Mouse (Mus musculus) MEL (cell line): ENCODE data around the gene Vax2. TPM values are rescaled to one million over a fixed set of nuclear protein-coding genes. Genes with fewer than 3 reads are reported as not detected.

Experiments used
- DNase-seq: peaks from one replicate; pipeline ENCODE4 v3.0.0; 2011; ENCODE audit warnings: low read depth, low spot score
- H3K27ac ChIP-seq: 2 replicates; pipeline ENCODE4 v1.5.1; 2012; ENCODE audit warnings: low read depth, mild to moderate bottlenecking, control low read depth, low read length, moderate library complexity; ENCODE audit not compliant: control insufficient read depth
- H3K27me3 ChIP-seq, 2 experiments: fragments of 150-350 bp in 1 of 2; sonication (generic) in 1 of 2; 2 replicates each; pipeline ENCODE4 v1.6.1; 2012; ENCODE audit warnings: low read length in 2 of 2, mild to moderate bottlenecking in 2 of 2, improper control_type of control experiment in 1 of 2, moderate library complexity in 1 of 2; ENCODE audit not compliant: insufficient read depth in 2 of 2, control insufficient read depth in 1 of 2
- H3K36me3 ChIP-seq, 2 experiments: 2 replicates each; pipeline ENCODE4 v1.6.1; 2012 to 2014; ENCODE audit warnings: low read length in 2 of 2, improper control_type of control experiment in 1 of 2, inconsistent platforms in 1 of 2, mild to moderate bottlenecking in 1 of 2; ENCODE audit not compliant: insufficient read depth in 2 of 2, control insufficient read depth in 1 of 2
- H3K4me1 ChIP-seq, 2 experiments: fragments of 150-350 bp in 1 of 2; sonication (generic) in 1 of 2; 2 replicates each; pipeline ENCODE4 v1.6.1; 2012; ENCODE audit warnings: low read length in 2 of 2, improper control_type of control experiment in 1 of 2, mild to moderate bottlenecking in 1 of 2; ENCODE audit not compliant: insufficient read depth in 2 of 2, control insufficient read depth in 1 of 2
- H3K4me3 ChIP-seq, 2 experiments: fragments of 150-350 bp in 1 of 2; sonication (generic) in 1 of 2; 2 replicates each; pipeline ENCODE4 v1.5.1; 2012; ENCODE audit warnings: low read depth in 2 of 2, low read length in 2 of 2, mild to moderate bottlenecking in 2 of 2, moderate library complexity in 2 of 2, control low read depth in 1 of 2, improper control_type of control experiment in 1 of 2; ENCODE audit not compliant: control insufficient read depth in 1 of 2, insufficient read depth in 1 of 2
- H3K79me2 ChIP-seq: 2 replicates; pipeline ENCODE4 v1.6.1; 2012; ENCODE audit warnings: mild to moderate bottlenecking, low read length, moderate library complexity; ENCODE audit not compliant: control insufficient read depth, poor library complexity, insufficient read depth
- H3K9ac ChIP-seq: 2 replicates; pipeline ENCODE4 v1.6.1; 2012; ENCODE audit warnings: low read depth, mild to moderate bottlenecking, control low read depth, low read length, moderate library complexity; ENCODE audit not compliant: control insufficient read depth, poor library complexity, severe bottlenecking
- H3K9me3 ChIP-seq: fragments of 150-350 bp; sonication (generic); replicated peaks from 2 replicates; pipeline ENCODE4 v1.6.1; 2012; ENCODE audit warnings: mild to moderate bottlenecking, low read length, improper control_type of control experiment, moderate library complexity; ENCODE audit not compliant: insufficient read depth
- BHLHE40 ChIP-seq: IDR thresholded peaks from 2 replicates; pipeline ENCODE4 v1.6.1; 2012; ENCODE audit warnings: low read depth, mild to moderate bottlenecking, inconsistent platforms, low read length, improper control_type of control experiment, borderline replicate concordance
- CHD1 ChIP-seq: IDR thresholded peaks from 2 replicates; pipeline ENCODE4 v1.6.1; 2012; ENCODE audit warnings: low read depth, mild to moderate bottlenecking, inconsistent platforms, low read length, improper control_type of control experiment
- CHD2 ChIP-seq: IDR thresholded peaks from 2 replicates; pipeline ENCODE4 v1.6.1; 2011; ENCODE audit warnings: low read length, improper control_type of control experiment
- CTCF ChIP-seq, 3 experiments: IDR thresholded peaks in 2 of 3; conservative IDR thresholded peaks in 1 of 3; 2 replicates each; pipeline ENCODE4 v1.5.1; 2011 to 2012; ENCODE audit warnings: low read length in 3 of 3, low read depth in 2 of 3, mild to moderate bottlenecking in 2 of 3, improper control_type of control experiment in 1 of 3, inconsistent platforms in 1 of 3, mixed read lengths in 1 of 3, moderate library complexity in 1 of 3; ENCODE audit not compliant: control insufficient read depth in 1 of 3, insufficient read depth in 1 of 3, poor library complexity in 1 of 3, severe bottlenecking in 1 of 3
- EP300 ChIP-seq, 2 experiments: IDR thresholded peaks; 2 replicates each; pipeline ENCODE4 v1.6.1; 2011; ENCODE audit warnings: improper control_type of control experiment in 2 of 2, low read length in 2 of 2, low read depth in 1 of 2, mild to moderate bottlenecking in 1 of 2
- GATA1 ChIP-seq: IDR thresholded peaks from 2 replicates; pipeline ENCODE4 v1.6.1; 2011; ENCODE audit warnings: low read depth, low read length, improper control_type of control experiment
- KAT2A ChIP-seq: conservative IDR thresholded peaks from 2 replicates; pipeline ENCODE4 v1.6.1; 2012; ENCODE audit warnings: low read depth, low read length, improper control_type of control experiment, inconsistent platforms
- MAZ ChIP-seq: IDR thresholded peaks from 2 replicates; pipeline ENCODE4 v1.6.1; 2012; ENCODE audit warnings: low read depth, mild to moderate bottlenecking, inconsistent platforms, low read length, improper control_type of control experiment
- MYB ChIP-seq: IDR thresholded peaks from 2 replicates; pipeline ENCODE4 v1.6.1; 2011; ENCODE audit warnings: mild to moderate bottlenecking, low read depth, low read length, improper control_type of control experiment
- NELFE ChIP-seq: IDR thresholded peaks from 2 replicates; pipeline ENCODE4 v1.6.1; 2011; ENCODE audit warnings: low read depth, low read length, improper control_type of control experiment
- POLR2A ChIP-seq, 2 experiments: IDR thresholded peaks; 2 replicates each; pipeline ENCODE4 v1.6.1; 2011 to 2012; ENCODE audit warnings: low read length in 2 of 2, mild to moderate bottlenecking in 2 of 2, control low read depth in 1 of 2, improper control_type of control experiment in 1 of 2, low read depth in 1 of 2, moderate library complexity in 1 of 2; ENCODE audit not compliant: control insufficient read depth in 1 of 2, insufficient read depth in 1 of 2, poor library complexity in 1 of 2
- POLR2AphosphoS2 ChIP-seq: IDR thresholded peaks from 2 replicates; pipeline ENCODE4 v1.6.1; 2011; ENCODE audit warnings: low read length, improper control_type of control experiment
- POLR2AphosphoS5 ChIP-seq: IDR thresholded peaks from 2 replicates; pipeline ENCODE4 v1.6.1; 2012; ENCODE audit warnings: low read depth, borderline replicate concordance, mild to moderate bottlenecking, inconsistent platforms, low read length, moderate library complexity, mixed read lengths
- RCOR1 ChIP-seq: IDR thresholded peaks from 2 replicates; pipeline ENCODE4 v1.6.1; 2012; ENCODE audit warnings: low read depth, mild to moderate bottlenecking, inconsistent platforms, low read length, improper control_type of control experiment
- UBTF ChIP-seq: IDR thresholded peaks from 2 replicates; pipeline ENCODE4 v1.6.1; 2012; ENCODE audit warnings: low read depth, mild to moderate bottlenecking, inconsistent platforms, low read length, improper control_type of control experiment, moderate library complexity, borderline replicate concordance; ENCODE audit not compliant: insufficient read depth
- USF1 ChIP-seq: IDR thresholded peaks from 2 replicates; pipeline ENCODE4 v1.6.1; 2014; ENCODE audit warnings: low read depth, mild to moderate bottlenecking, inconsistent platforms, low read length, improper control_type of control experiment, moderate library complexity
- ZMIZ1 ChIP-seq: IDR thresholded peaks from 2 replicates; pipeline ENCODE4 v1.6.1; 2012; ENCODE audit warnings: low read depth, mild to moderate bottlenecking, inconsistent platforms, low read length, improper control_type of control experiment, moderate library complexity
- polyA plus RNA-seq, 2 experiments: library from polyadenylated mRNA; stranded (reverse) in 1 of 2; unstranded in 1 of 2; fragments of >175 nt in 1 of 2; fragments of >200 nt in 1 of 2; gene quantifications; 2 replicates each; pipeline versions ENCODE4 v1.2.1 to v1.2.4; 2012; ENCODE audit warnings: low replicate concordance in 2 of 2, low read depth in 1 of 2; ENCODE audit not compliant: insufficient read length in 2 of 2, insufficient read depth in 1 of 2, missing spikeins in 1 of 2
- total RNA-seq: library from RNA; depleted of rRNA; stranded (reverse); fragments of 300-350 nt; gene quantifications from 2 replicates; pipeline ENCODE4 v1.2.3, GENCODE M21; 2012

Vax2 gene
- total and polyA plus RNA-seq, 3 experiments = 0.46 to 3.2 TPM; not detected in 1

DNA sequence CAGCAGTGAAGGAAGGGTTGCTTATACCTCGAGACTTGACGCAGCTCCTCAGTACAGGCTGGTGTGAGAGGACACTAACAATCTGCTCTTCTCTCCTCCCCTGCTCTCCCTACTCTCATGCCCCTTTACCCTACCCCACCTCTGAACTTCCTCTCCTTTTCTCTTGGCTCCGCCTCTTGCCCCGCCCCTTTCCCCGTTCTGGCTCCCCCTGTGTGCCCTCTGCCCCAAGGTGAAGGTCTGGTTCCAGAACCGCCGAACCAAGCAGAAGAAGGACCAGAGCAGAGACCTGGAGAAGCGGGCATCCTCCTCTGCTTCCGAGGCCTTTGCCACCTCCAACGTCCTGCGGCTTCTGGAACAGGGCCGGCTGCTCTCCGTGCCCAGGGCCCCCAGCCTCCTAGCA, 26.2 kb downstream of the Vax2 start:
- TF ChIP-seq BHLHE40 (no peak), UBTF (no peak), EP300 (IDR thresholded peaks at IDR 0.05; ENCODE audit: low read depth in 1 of 2, low read length in 2 of 2) (no peak), POLR2A (IDR thresholded peaks at IDR 0.05; ENCODE audit: control insufficient read depth in 1 of 2, insufficient read depth in 1 of 2, low read depth in 1 of 2, low read length in 2 of 2, poor library complexity in 1 of 2) (no peak), GATA1 (no peak), CTCF (IDR thresholded peaks at IDR 0.05 in 2 of 3, conservative IDR thresholded peaks at IDR 0.05 in 1 of 3; ENCODE audit: control insufficient read depth in 1 of 3, insufficient read depth in 1 of 3, low read depth in 2 of 3, low read length in 3 of 3, poor library complexity in 1 of 3, severe bottlenecking in 1 of 3) (no peak), NELFE (no peak), ZMIZ1 (no peak), RCOR1 (no peak), MAZ (no peak), CHD1 (no peak), POLR2AphosphoS5 (no peak), MYB (no peak), KAT2A (no peak), USF1 (no peak)
- TF ChIP-seq, all 39 proteins: peak for 0
- H3K4me3 ChIP-seq = no peak overlapping the region
- H3K9ac ChIP-seq = no peak overlapping the region
- no peaks in the 10 kb centered on the region for H3K4me1 ChIP-seq
- no peaks in the 10 kb centered on the region; a peak in 1 of 4 replicates for H3K27me3 ChIP-seq
- H3K36me3 ChIP-seq = no peaks in the 10 kb centered on the region
- H3K79me2 ChIP-seq = no peaks in the 10 kb centered on the region
- H3K9me3 ChIP-seq = no peaks in the 10 kb centered on the region
- no peak overlapping the region for H3K27ac ChIP-seq
- DNase-seq = no peak

DNA sequence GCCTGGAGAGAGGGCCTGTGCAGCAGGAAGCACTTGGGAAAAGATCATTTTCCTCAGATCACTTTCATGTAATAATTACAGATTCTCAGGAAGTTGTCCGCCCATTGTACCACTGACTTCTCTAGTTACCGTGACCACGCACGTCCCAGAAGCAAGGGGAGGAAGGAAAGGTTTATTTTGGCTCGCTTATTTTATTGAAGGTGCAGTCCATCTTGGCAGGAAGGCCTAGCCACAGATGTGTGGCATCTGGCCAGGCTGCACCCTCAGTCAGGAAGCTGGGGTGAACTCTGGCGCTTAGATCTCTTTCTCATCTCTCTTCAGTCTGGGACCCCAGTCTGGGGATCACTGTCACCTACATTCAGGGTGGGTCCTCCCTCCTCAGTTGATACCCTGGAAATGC, 27.5 kb downstream of the Vax2 start:
- Histone ChIP-seq H3K4me3 (no peak overlapping the region), H3K79me2 (no peaks in the 10 kb centered on the region), H3K9ac (no peak overlapping the region), H3K4me1 (no peaks in the 10 kb centered on the region), H3K9me3 (no peaks in the 10 kb centered on the region), H3K27ac (no peak overlapping the region), H3K27me3 (no peaks in the 10 kb centered on the region; a peak in 1 of 4 replicates), H3K36me3 (no peaks in the 10 kb centered on the region)
- DNase-seq = no peak
- TF ChIP-seq POLR2AphosphoS2 (no peak), EP300 (IDR thresholded peaks at IDR 0.05; ENCODE audit: low read depth in 1 of 2, low read length in 2 of 2) (no peak), CHD2 (no peak)
